ENCODE assay signal across 12 mouse cellular contexts in the genomic region with DNA sequence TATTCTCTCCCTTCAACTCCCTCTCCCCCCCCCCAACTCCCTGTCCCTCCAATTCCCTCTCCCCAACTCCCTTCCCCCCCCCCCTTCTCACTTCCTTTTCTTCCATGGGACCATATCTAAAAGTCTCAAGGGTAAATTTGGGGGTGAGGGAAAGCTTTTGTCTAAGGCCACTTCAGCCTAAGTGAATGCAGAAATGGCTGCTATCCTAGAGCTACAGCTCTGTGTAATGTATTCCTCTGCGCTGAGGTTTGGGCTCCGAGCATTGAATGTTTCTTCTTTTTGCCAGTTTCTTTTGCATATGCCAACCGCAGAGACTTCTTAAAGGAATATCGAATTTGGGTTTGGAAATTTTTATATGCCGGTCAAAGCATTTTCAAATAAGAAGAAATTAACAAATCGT. TPM values are rescaled to one million over a fixed set of nuclear protein-coding genes. Genes with fewer than 3 reads are reported as not detected.
DNase-seq lines count a peak whose midpoint lies in the region; ATAC-seq and TF ChIP-seq lines count a peak whose summit lies in the region.
"Had no signal": no experiment of that assay in that cellular context is flagged by ENCODE, and none has a peak within 500 bp of the region (broad histone marks: within the 10 kb centered on the region; RNA-seq: fewer than 3 reads in every experiment).

No protein-coding gene starts in this region.

- no peak for ATAC-seq in heart, embryonic 15.5 days (replicated peaks; ENCODE audit: insufficient number of reproducible peaks, insufficient read depth, low FRiP score, low read depth)
- ATAC-seq in forebrain, embryonic 13.5 days, result peak; percentile 88
- ATAC-seq in midbrain, embryonic 12.5 days (ENCODE audit: low FRiP score, low read depth), result peak; percentile 62; the same call in 1 of the 2 replicates
- ATAC-seq: liver, embryonic 12.5 days had no signal

- H3K4me1 ChIP-seq in heart, embryonic 15.5 days (replicated peaks), result peaks cover 19% of the 10 kb centered on the region
- H3K4me1 ChIP-seq in forebrain, embryonic 13.5 days, result no peaks in the 10 kb centered on the region
- no peaks in the 10 kb centered on the region for H3K4me1 ChIP-seq in midbrain, embryonic 12.5 days
- H3K4me1 ChIP-seq: embryonic facial prominence, embryonic 12.5 days; liver, embryonic 12.5 days had no signal

- peak overlapping the region; percentile 24; the same call in 1 of the 2 replicates for H3K9ac ChIP-seq in heart, embryonic 15.5 days
- H3K9ac ChIP-seq in forebrain, embryonic 13.5 days, result no peak overlapping the region
- no peak overlapping the region for H3K9ac ChIP-seq in midbrain, embryonic 12.5 days (replicated peaks)
- H3K9ac ChIP-seq: embryonic facial prominence, embryonic 12.5 days; liver, embryonic 12.5 days had no signal

- TF ChIP-seq CTCF in brain, embryonic 14.5 days (IDR thresholded peaks at IDR 0.05; ENCODE audit: borderline replicate concordance, extremely low read depth, insufficient read depth, insufficient read length), result no peak

- TF ChIP-seq POLR2A in brain, embryonic 14.5 days (IDR thresholded peaks at IDR 0.05; ENCODE audit: borderline replicate concordance, extremely low read depth, insufficient read depth, insufficient read length, poor library complexity, severe bottlenecking), result no peak

- 81% methylated on average over 6 of the region's 6 CpGs for WGBS in heart, embryonic 15.5 days
- WGBS in forebrain, embryonic 13.5 days, result 75% methylated on average over 6 of the region's 6 CpGs
- 87% methylated on average over 6 of the region's 6 CpGs for WGBS in midbrain, embryonic 12.5 days

- 0 out of 2 replicates have a peak overlapping the region, but pooled peaks have one; percentile 14 for H3K4me2 ChIP-seq in heart, embryonic 15.5 days
- H3K4me2 ChIP-seq in forebrain, embryonic 13.5 days, result no peak overlapping the region
- H3K4me2 ChIP-seq in midbrain, embryonic 12.5 days (replicated peaks), result no peak overlapping the region
- H3K4me2 ChIP-seq: embryonic facial prominence, embryonic 12.5 days; liver, embryonic 12.5 days had no signal

- no peaks in the 10 kb centered on the region for H3K9me3 ChIP-seq in heart, embryonic 15.5 days (replicated peaks)
- no peaks in the 10 kb centered on the region for H3K9me3 ChIP-seq in forebrain, embryonic 13.5 days (replicated peaks)
- H3K9me3 ChIP-seq in midbrain, embryonic 12.5 days, result no peaks in the 10 kb centered on the region
- H3K9me3 ChIP-seq: embryonic facial prominence, embryonic 12.5 days; liver, embryonic 12.5 days had no signal

- H3K27ac ChIP-seq in heart, embryonic 15.5 days, result peak overlapping the region; percentile 57
- peak overlapping the region; percentile 40; the same call in 1 of the 2 replicates for H3K27ac ChIP-seq in forebrain, embryonic 13.5 days
- no peak overlapping the region for H3K27ac ChIP-seq in midbrain, embryonic 12.5 days (replicated peaks)
- H3K27ac ChIP-seq: embryonic facial prominence, embryonic 12.5 days; liver, embryonic 12.5 days had no signal

- no peak for DNase-seq in heart, adult 8-10 months (ENCODE audit: low spot score)
- DNase-seq in brain, embryonic 14.5 days (ENCODE audit: low read depth), result peak; percentile 63
- DNase-seq in retina, embryonic 14.5 days (ENCODE audit: low spot score), result no peak
- DNase-seq in ovary, postnatal 10 days (ENCODE audit: low spot score), result no peak
- DNase-seq: kidney, adult 9 months; lung, postnatal 10 days had no signal

- H3K27me3 ChIP-seq in heart, embryonic 15.5 days, result no peaks in the 10 kb centered on the region
- H3K27me3 ChIP-seq in forebrain, embryonic 13.5 days, result no peaks in the 10 kb centered on the region
- no peaks in the 10 kb centered on the region for H3K27me3 ChIP-seq in midbrain, embryonic 12.5 days
- H3K27me3 ChIP-seq: CH12.LX; embryonic facial prominence, embryonic 12.5 days; liver, embryonic 12.5 days had no signal

- H3K36me3 ChIP-seq in heart, embryonic 15.5 days, result no peaks in the 10 kb centered on the region
- H3K36me3 ChIP-seq in forebrain, embryonic 13.5 days (ENCODE audit: poor library complexity, severe bottlenecking), result no peaks in the 10 kb centered on the region
- H3K36me3 ChIP-seq in midbrain, embryonic 12.5 days, result no peaks in the 10 kb centered on the region
- H3K36me3 ChIP-seq: embryonic facial prominence, embryonic 12.5 days; liver, embryonic 12.5 days had no signal

- no peak overlapping the region for H3K4me3 ChIP-seq in heart, embryonic 15.5 days
- H3K4me3 ChIP-seq in forebrain, embryonic 13.5 days, result no peak overlapping the region
- no peak overlapping the region for H3K4me3 ChIP-seq in midbrain, embryonic 12.5 days
- H3K4me3 ChIP-seq: embryonic facial prominence, embryonic 12.5 days; liver, embryonic 12.5 days had no signal

RNA-seq across cellular contexts. Expression of a gene that starts 28.7 kb away (rescaled TPM):
- polyA plus RNA-seq in heart, embryonic 15.5 days (2015; fragmentation: Nextera tagmentation; extraction: Ambion mirVana), result 88.9 and 90.9 TPM in 2 replicates
- 10 to 100 TPM; 53.4 to 61.5 (median 57.1) TPM for total RNA-seq in heart, adult 8-10 months (2022)
- polyA plus RNA-seq in brain, embryonic 14.5 days (2012; rRNA removed), result 52.3 and 66.0 TPM in 2 replicates
- polyA plus RNA-seq in forebrain, embryonic 13.5 days (2015; fragmentation: Nextera tagmentation; extraction: Ambion mirVana), result 75.8 and 81.4 TPM in 2 replicates
- 83.4 and 90.9 TPM in 2 replicates for polyA plus RNA-seq in midbrain, embryonic 12.5 days (2016; fragmentation: Nextera tagmentation; extraction: Ambion mirVana)
